Mouse (Mus musculus) frontal cortex, adult 2 months (tissue): ENCODE data around the gene Eme2. TPM values are rescaled to one million over a fixed set of nuclear protein-coding genes. Genes with fewer than 3 reads are reported as not detected.

Source experiments
- DNase-seq, 2 experiments: peaks; one replicate each; pipeline ENCODE4 v3.0.0; 2022; ENCODE audit warnings: low spot score in 1 of 2; ENCODE audit errors: extremely low spot score in 1 of 2
- polyA plus RNA-seq: library from polyadenylated mRNA; depleted of rRNA; stranded (reverse); fragments of >200 nt; gene quantifications from 2 replicates; pipeline ENCODE4 v1.2.3, GENCODE M21; 2012

Eme2 gene
- polyA plus RNA-seq, 1 experiment = 67.9 TPM

- DNase-seq = no peak
Observed at GRCm38 (mm10) chr17:24878117-24878397, 16.8 kb downstream of the Eme2 start.

- DNase-seq = no peak
Observed at GRCm38 (mm10) chr17:24877336-24878116, 17.4 kb downstream of the Eme2 start.

GRCm38 (mm10) chr17:24874989-24875388 is 19.9 kb downstream of the Eme2 start:
- DNase-seq = no peak

DNA sequence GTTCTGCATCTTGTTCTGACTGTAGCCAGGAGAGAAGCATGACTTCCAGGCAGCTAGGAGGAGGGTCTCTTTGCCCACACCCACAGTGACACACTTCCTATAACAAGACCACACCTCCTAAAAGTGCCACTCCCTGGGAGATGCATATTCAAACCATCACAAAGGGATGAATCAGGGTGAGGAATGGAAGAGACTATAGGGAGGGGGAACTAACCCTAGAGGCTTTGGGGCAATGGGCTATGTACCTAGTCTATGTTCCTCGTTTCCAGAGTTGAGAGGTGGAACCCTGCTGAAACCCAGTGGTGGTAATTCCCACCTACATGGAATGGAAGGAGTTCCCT is 20.5 kb downstream of the Eme2 start:
- DNase-seq = no peak

- no peak for DNase-seq
Observed at GRCm38 (mm10) chr17:24873695-24874404, 21.0 kb downstream of the Eme2 start.

DNA sequence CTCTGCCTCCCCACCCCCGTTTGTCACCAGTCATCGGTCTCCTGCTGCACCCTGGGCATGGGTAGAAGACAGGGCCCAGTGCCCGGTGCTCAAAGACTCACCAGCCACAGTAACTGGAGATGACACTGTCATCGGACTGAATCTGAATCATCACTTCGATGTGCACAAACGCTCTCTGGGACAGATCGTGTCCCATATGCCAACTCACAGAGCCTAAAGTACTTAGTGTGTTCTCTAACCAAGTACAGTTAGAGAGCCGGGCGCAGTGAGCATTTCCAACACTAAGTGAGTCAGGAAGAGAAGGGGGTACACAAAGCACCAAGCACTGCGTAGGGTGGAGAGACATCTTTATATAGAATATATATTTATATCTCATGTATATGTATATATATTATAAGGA is 27.0 kb downstream of the Eme2 start:
- DNase-seq = peak; percentile 53

DNA sequence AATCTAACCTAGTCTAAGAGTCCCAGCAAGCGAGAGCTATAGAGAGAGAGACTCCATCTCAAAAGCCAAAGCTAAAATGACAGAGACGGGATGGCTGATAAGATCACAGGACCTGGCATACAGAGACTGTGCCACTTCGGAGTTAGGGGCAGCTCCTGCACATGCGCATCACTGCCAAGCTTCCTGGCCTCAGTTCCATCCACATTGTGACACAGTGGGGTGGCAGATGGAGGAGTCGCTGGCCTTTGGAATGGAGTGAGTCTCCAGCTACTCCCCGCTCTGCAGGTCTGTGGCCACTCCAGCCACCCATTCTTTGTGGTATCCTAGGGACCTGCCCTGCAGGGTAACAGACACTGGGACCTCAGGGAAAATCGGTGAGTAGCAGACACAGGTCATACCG is 29.1 kb downstream of the Eme2 start, which contains the start of gene Igfals:
TSS of gene Igfals (plus strand) at position 222 of the 400 bp plus-strand sequence.
- DNase-seq = no peak

- DNase-seq = no peak
Observed at GRCm38 (mm10) chr17:24861785-24862184, 33.1 kb downstream of the Eme2 start.

DNA sequence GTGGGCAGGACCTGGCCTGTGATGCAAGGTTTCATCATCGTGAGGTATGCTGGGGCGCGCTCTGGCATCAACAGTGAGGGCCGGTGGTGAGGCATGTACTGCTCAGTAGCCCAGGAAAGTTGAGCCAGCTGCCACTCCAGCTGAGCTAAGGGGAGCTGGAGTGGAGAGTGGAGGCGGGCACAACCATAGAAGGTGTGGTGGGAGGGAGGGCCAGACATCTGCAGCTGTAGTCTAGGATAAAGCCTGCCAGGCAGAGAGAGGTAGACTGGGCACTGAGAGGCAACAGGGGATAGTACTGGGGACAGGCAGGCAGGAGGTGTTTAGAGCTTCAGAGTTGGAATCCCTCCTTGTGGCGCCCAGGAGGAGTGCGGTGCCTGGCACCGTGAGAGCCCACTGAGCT is 34.8 kb downstream of the Eme2 start:
- DNase-seq = no peak

DNA sequence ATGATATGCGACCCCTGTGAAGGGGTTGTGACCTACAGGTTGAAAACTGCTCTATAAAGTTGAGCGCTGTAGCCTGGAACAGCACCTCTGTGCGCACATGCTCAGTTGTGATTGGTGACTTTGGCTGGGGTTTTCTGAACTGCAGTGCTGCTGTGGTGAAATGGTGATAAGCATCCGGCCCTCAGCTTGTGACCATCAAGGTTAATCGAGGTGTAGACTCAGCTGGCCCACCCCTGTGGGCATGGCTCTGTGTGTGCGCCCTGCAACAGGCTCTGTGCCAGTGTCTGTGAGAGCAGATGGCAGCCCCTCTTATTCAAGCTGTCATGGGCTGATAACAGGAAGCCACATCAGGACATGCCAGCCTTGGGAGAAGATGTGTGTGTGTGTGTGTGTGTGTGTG is 35.9 kb downstream of the Eme2 start:
- no peak for DNase-seq

GRCm38 (mm10) chr17:24857831-24858470 is 36.9 kb downstream of the Eme2 start:
- DNase-seq = no peak

DNA sequence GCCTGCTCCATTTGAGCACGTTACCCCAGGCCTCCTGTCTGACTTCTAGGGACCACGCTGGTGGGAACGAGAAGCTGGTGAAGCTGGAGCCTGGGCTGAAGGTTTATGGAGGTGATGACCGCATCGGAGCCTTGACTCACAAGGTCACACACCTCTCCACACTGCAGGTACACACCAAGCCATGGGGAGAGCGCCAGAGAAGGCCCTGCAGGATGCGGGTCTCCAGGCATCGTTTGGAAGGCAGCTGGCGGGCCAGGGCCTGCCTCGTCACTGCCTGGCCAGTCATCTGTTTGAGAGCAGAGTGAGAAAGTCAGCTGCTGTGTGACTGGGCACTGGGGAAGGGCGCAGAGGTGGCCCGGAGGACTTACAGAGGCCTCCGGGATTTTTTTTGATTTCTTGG is 38.3 kb downstream of the Eme2 start:
- DNase-seq = no peak

DNA sequence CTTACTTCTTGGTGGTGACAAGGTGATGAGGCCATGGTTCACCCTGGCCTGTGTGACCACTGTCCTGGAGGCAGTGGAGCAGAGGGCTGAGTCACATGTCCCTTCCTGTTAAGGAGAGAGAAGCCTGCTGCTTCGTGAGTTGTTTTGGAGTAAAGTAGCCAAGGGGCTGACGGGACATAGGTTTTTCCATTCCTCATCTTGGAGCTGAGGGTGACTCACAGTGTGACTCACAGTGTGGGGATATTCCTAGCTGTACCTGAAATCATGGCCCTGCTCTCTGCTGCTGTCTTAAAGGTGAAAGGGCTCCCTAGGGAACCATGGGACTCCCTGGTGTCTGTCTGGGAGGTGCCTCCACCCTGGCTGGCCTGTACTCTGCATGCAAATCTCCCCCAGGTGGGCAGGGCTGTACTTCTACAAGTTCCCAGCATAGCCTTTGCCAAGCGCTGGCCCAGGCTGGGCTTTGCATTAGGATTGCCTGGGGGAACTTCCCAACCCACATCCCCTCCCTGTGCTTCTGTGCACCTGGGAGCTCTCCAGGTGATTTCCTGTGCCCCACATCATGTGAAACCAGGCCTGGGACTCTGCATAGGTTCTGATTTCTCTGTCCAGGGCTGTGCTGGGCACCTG is 38.9 kb downstream of the Eme2 start:
- no peak for DNase-seq

DNA sequence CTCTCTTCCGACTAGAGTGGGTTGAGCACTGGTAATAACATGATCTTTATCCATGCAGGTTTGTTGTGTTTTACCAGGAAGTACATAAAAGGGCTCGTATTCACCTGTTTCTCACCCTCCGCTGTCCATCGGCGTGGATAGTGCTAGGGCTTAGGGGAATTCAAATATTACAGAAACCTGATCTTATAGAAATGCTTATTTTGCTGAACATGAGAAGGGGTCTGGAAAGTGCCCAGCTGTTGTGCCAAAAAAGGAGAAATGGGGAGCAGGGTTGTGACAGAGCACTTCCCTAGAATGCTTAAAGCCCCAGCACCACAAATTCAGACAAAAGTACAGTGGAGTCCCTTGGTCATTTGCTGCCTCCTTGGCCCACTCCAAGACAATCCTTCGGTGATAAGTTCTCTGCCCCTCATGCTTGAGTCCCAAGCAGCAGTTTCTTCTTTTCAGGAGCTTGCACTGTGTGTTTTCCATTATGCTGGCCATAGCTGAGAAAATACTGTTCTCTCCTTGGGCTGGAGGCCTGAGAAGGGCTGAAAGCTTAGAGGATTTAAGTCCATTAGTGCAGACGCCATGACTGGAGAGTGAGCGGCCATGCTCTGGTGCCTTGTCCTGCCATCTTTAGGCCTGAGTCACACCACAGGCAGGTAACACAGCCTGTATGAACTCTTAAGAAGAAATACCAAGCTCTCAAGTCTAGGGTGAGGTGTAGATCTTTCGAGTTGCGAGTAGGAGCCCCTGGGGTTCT is 43.3 kb downstream of the Eme2 start:
- DNase-seq = no peak

DNA sequence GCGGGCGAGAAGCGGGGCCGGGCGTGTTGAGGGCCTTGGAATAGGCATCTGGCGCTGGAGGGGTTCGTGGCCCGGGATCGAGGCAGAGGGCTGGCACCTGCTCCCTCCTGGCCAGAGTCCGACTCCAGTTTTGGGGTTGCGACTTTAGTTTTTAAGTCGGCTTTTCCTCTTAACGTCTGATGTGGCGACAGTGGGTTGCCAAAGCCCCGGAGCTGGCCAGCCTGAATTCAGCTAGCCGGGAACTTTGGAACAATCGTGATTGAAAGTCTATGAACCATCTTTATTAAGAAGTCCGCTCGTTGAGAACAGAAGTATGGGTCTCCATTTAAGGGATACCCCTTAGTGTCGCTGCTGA is 44.1 kb downstream of the Eme2 start:
- DNase-seq = no peak

DNA sequence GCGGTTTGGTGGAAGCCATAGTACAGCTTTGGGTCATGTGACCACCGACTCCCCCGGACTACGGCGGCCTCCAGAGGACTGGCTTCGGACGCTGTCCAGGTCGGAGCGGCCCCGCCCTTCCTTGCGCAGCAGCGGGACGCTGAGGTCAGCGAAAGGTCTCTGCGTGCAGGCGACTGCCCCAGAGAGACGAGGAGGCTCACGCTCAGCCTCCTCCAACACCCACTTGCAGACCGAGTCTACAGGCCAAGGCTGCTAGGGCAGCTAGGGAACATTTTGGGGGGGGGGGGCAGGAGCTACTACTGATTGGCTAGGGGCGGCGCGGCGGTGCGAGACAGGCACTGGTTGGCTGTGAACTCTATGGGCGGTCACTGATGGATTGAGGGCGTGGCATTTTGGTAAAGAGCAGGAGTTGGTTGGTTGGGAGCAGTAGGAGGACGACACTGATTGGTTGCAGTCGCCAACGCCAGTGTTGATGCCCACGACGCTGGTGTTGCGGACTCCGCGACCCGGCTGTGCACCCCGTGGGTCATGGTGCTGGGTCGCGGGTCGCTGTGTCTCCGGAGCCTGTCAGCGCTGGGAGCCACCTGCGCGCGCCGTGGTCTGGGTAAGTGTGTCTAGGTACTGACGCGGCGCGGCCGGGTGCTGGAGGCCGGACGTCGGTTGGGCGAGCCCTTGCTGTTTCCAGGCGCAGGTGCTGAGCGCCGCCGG is 44.7 kb downstream of the Eme2 start, which contains the start of gene Fahd1:
TSS of gene Fahd1 (minus strand) at position 300 of the 708 bp plus-strand sequence.
- DNase-seq = peak; percentile 97

DNA sequence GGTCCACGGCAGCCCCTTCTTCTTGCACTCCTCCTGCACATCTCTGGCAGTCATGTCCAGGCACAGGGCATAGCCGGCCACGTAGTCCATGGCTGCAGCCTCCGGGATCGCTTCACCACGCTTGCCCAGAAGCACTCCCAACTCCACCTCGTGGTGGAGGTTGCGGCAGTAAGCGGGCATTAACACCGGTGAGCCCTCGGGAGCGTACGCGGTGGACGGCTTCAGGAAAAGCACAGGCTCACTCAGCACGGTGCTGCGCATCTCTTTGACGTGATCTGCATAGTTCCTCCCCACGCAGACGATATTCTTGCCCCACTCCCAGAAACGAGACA is 45.2 kb downstream of the Eme2 start:
- no peak for DNase-seq

GRCm38 (mm10) chr17:24848600-24849031 is 46.3 kb downstream of the Eme2 start:
- DNase-seq = no peak

DNA sequence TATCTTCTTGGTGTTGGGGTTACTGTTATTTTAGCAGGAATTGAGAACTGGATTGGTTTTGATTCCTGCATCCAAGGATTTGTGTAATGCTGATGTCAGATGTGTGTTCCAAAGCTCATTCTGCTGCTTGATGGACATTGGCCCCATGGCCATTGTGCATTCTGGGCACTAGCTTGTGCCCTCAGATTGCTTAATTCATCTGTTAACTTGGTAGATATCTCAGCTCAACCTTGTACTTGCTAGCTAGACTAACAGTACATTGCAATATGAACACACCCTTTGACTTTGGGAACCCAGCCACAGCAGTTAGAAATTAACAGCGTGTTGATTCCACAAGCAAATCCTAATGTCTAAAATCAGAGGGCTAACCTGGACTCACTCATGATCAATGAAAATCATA is 47.5 kb downstream of the Eme2 start:
- no peak for DNase-seq

DNA sequence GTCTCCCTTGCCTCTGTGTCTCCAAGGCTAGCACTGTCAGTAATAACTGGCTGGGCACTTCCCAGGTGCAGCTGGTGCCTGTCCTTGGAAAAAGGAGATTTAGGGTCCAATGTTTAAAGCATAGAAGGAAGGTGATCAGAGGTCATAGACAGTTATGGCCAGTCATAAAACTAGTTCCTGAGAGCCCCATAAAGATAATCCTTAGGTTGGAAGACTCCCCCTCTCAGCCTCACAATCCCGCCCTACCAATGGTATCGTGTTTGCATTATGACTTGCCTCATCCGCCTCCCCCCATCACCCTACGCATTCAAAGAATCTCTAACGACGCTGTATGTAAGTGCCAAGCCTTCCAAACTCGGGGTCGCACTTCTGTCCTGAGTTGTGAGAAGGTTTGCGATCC is 50.4 kb downstream of the Eme2 start:
- no peak for DNase-seq
